Mouse (Mus musculus): ENCODE measurements around the gene Foxp1.

GRCm38 (mm10) chr6:99357931-99358330, 164.6 kb downstream of the Foxp1 start:
- TF ChIP-seq CTCF (IDR thresholded peaks at IDR 0.05) (no peak), EP300 (IDR thresholded peaks at IDR 0.05) (no peak)
